Mouse (Mus musculus): Measurements from ENCODE around the gene B3galt4.
"Not testable (repeated sequence)": the region's sequence is repeated elsewhere in the genome, so short reads cannot be mapped to it uniquely, and the experiment has no call there.

The B3galt4 gene

DNA sequence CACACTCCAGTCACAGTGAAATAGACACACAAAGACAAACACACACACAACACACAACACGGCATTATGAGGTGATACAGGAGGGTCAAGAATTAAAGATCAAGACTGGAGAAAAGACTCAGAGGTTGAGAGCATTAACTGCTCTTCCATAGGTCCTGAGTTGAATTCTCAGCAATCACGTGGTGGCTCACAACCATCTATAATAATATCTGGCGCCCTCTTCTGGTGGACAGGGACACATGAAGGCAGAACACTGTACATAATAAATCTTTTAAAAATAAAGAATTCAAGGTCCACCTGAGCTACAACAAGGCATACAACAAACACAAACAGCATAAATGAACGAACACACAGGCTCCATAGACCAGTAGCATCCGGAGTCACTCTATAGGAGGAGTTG, 17.6 kb upstream of the B3galt4 start:
- no peak for DNase-seq (ENCODE audit: extremely low spot score, low read depth, low spot score)

DNA sequence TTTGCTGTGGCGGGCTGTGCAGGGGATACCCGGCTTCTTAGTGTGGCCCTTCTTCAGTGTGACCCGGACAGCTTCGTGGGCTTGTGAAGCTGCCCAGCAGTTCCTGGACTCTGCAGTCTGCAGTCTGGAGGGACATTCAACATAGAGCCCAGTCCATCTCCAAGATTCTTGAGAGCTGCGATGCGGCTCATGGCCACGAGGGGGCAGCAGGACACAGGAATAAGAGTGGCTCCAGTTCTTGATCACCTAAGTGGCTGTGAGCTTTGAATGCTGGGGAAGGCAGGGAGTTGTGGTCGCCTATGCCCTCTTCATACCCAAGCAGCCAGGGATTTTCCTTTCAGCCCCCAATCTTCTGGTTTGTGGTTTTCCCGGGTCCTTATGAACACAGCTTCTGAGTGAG, 17.2 kb upstream of the B3galt4 start:
- DNase-seq (ENCODE audit: extremely low spot score, low read depth, low spot score), result no peak

DNA sequence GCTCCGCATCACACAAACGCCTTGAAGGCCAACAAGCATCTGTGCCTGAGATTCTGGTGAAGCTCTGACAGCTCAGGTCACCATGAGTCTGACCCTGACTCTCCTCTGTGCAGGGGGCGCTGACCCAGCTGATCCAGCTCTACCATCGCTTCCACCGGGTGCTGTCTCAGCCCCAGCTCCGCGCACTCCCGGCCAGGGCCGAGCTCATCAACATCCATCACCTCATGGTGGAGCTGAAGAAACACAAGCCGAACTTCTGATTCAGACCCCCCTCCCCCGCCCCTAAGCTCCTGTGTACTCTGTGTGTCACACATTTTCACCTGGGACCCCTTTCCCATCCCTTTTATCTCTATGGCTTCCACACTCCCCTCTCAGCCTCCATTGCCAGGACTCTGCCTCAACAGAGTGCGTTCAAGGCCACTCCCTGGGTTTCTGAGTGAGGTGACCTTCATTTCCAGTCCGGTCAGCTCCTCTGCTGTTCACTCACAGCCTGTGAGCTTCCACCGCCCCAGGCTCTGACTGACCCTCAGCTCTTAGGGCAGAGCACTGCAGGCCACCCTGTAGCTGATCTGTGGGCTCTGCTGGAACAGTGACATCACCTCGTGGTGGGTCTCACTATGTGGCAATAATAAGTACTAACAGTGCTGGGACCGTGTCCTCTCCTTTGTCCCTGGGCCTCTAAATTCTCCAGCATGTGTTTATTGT, 14.7 kb upstream of the B3galt4 start:
- no peak for DNase-seq (ENCODE audit: extremely low spot score, low read depth, low spot score)

DNA sequence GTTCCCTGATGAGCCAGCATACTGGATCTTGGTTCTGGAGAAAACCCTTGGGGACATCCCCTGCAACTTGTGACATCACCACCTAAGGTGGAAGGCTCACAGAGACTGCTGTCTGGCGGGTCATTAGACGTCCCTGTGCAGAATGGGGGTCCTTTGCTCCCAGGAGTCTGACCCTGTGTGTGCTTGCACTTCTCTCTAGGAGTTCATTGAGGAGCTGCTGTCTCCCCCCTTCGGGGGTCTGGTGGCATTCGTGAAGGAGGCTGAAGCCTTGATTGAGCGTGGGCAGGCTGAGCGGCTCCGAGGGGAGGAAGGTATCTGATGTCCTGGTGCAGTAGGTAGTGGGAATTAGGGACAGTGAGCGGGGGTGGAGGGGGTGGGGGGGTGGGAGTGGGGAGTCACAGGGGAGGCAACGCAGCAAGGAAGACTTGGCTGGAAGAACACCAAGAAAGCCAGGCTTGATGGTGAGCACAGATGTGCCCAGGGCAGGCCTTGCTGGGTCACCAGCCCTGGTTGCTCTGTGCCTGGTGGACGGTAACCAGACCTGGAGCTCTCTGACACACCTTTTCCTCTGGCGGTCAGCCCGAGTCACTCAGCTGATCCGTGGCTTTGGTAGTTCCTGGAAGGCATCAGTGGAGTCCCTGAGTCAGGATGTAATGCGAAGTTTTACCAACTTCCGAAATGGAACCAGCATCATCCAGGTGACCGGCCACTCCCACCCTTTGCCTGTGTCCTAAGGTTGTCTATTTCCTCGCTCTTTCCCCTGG, 14.0 kb upstream of the B3galt4 start:
- no peak for DNase-seq (ENCODE audit: extremely low spot score, low read depth, low spot score)

DNA sequence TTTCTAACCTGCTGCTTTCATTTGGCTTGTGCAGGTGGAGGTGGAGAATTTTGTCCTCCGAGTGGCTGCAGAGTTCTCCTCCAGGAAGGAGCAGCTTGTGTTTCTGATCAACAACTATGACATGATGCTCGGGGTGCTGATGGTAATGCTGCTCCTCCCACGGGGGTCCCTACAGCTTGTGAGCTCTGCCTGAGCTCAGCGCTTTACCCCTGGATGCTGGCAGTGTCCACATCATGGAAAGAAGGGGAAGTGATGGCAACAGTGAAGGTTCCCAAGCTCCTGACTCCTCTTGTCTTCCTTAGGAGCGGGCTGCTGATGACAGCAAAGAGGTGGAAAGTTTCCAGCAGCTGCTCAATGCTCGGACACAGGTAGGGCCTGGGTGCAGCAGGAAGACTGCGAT, 11.6 kb upstream of the B3galt4 start:
- no peak for DNase-seq (ENCODE audit: extremely low spot score, low read depth, low spot score)

DNA sequence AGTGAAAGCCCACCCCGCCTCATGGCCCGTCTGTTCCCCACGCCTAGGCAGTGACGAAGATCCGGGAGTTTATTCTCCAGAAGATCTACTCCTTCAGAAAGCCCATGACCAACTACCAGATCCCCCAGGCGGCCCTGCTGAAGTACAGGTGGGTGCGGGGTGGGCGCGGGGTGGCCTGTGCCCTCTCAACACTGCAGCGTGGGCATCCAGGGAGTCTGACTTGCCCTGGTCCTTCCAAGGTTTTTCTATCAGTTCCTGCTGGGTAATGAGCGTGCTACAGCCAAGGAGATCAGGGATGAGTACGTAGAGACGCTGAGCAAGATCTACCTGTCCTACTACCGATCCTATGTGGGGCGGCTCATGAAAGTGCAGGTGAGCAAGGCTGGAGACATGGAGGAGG, 8.7 kb upstream of the B3galt4 start:
- no peak for DNase-seq (ENCODE audit: extremely low spot score, low read depth, low spot score)

DNA sequence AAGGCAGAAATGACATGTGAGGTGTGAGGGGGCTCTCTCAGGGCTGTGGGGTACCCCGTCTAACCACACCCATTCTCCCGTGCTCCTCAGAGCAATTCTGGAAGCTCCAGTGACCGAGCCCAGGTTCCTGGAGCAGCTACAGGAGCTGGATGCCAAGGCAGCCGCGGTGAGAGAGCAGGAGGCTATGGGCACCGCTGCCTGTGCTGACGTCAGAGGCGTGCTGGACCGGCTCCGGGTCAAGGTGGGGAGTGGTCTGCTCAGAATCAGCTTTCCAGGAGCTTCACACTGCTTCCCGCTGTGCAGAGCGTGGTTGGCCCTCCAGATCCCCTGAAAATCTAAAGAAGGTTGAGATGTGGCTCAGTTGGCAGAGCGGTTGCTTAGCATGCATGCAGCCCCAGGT, 7.8 kb upstream of the B3galt4 start:
- no peak for DNase-seq (ENCODE audit: extremely low spot score, low read depth, low spot score)

DNA sequence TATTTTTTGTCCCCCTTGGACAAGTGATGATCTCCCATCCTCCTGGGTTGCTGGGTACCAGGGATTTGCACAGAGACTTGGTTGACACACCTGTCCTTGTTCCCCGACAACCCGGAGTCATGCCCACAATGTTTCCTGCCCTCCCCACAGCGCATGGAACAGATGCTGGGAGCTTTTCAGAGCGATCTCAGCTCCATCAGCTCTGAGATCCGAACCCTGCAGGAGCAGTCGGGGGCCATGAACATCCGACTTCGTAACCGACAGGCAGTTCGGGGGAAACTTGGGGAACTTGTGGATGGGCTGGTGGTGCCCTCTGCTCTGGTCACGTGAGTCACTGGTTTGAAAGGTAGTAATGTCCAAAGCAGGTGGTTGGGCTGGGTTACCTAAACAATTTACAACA, 7.2 kb upstream of the B3galt4 start:
- no peak for DNase-seq (ENCODE audit: extremely low spot score, low read depth, low spot score)

DNA sequence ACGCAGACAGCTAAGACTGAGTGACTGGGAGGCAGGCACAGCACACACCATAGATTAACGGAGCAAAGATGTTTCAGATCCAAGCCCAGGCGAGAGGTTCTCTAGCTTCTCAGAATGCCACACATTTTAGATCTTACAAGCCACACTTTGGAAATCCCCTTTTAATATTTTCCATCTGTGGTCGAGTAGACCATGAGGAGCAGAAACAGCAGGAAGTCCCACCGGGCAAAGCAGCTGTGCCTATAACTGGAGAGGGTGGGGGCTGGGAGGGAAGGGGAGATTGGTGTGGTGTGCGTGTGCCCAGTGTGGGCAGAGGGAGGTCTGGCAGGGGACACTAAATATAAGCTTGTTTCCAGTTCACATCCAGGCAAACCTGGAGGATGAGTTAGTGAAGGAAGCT, 6.2 kb upstream of the B3galt4 start:
- DNase-seq (ENCODE audit: extremely low spot score, low read depth, low spot score), result no peak

DNA sequence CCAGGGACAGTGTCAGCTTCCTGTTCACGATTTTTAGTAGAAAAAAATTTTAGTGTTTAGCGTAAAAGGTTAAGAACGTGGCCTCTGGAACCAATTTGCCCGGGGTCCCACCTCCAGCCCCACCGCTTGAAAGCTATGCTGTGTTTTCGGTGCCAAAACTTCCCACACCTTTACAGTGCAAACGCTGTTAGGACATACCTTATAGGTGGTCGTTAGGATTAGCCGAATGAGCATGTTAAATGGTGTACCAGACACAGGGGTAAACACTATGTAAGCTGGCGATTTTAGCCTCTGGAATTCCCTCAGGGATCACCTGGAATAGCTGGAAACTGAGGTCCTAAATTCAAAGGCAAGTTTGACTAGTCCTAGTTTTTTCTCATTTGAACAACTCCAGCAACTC, 5.0 kb upstream of the B3galt4 start:
- no peak for DNase-seq (ENCODE audit: extremely low spot score, low read depth, low spot score)

DNA sequence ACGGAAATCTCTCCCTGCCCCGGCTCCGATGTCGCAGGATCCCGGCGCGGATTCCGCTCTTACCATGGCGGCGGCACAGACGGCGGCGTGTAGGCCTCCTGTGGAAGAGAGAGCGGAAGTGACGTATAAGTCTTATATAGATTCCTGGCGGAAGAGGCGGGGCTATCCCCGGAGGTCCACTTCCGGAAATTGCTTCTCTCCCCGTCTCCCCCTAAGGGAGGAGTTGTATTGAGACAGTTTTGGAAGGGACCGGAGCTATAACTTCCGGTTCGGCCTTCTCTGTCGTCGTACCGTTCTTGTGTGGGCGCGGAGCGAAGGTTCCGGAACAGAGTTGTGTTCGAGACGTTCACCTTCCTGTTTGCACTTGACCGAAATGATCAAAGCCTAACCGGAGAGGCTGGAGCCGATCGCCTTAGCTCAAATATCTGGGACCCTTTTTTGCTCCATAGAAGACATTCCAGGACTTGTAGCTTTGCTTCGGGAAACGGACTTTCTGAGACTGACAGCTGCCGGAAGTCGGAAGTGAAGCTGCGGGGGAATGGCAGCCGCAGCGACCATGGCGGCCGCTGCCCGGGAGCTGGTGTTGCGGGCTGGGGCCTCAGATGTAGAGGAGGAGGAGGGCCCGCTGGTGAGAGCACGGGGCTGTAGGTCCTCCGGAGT, 4.4 kb upstream of the B3galt4 start, which contains the start of the genes Vps52 and Rps18:
TSS of gene Vps52 (plus strand) at position 258 of the 660 bp plus-strand sequence.
TSS of gene Rps18 (minus strand) at position 447 of the 660 bp plus-strand sequence.
- DNase-seq (ENCODE audit: extremely low spot score, low read depth, low spot score), result peak; percentile 99

DNA sequence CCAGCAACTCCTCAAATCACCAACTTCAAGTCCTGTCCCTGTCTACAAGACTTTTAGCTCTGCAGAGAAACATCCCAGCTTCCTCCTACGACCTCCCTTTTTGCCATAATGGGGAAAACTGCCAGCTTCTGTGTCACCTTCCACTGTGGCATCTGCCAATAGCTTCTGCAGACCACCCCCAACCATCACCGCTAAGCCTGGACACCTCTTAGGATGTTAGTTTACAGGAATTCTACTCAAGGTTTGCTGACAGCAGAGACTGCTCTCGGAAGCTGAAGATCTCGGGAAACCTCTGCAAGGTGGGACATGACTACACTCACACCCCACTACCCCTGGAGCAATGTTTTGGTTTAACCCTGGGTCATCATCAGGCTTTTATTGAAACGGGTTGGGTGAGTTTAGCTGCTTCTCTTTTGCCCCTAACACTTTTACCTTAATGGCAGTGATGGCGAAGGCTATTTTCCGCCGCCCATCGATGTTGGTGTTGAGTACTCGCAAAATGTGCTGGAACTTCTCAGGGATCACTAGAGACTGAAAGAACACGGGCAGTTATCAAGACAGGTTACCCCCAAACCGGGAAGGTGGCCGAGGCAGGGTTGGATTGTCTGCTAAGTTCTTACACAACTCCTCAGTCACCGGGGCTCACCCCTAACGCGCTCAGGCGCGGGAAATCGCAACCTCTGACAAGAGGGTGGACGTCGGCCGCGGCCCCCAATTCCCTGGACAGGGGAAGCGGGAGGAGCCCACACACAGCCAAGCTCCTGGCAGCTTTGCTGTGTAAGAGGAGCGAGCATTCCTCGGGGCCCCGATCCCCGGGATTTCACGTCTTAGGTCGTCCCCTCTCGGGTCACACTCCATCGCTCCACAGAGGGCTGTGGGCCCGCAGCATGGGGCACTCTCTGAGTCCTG, 3.6 kb upstream of the B3galt4 start:
- no peak for DNase-seq (ENCODE audit: extremely low spot score, low read depth, low spot score)

DNA sequence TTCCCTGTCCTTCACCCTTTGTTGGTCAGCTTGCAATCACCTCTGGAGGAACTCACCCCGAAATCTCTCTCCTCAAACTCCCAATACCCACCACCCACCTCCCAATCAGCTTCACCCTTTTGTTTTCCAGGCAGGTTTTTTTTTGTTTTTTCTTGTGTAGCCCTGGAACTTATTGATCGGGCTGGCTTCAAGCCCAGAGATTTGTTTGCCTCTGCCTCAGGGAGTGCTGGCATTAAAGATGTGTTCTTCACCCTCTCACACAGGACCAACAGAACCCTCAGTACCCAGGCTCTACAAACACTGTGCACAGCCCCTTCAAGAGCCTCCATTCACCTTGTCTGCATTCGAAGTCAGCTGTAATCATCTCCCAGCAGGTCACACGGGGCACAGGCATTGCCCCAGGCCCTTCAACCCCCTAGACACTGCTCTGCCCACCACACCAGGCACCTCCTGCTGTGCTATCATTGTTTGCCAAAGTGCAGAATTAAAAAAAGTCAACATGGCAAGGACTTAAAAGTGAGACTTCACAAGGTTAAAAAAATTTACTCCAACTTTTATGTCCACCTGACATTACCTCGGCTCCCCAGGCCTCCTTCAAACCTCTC, 2.8 kb upstream of the B3galt4 start:
- DNase-seq (ENCODE audit: extremely low spot score, low read depth, low spot score), result no peak

DNA sequence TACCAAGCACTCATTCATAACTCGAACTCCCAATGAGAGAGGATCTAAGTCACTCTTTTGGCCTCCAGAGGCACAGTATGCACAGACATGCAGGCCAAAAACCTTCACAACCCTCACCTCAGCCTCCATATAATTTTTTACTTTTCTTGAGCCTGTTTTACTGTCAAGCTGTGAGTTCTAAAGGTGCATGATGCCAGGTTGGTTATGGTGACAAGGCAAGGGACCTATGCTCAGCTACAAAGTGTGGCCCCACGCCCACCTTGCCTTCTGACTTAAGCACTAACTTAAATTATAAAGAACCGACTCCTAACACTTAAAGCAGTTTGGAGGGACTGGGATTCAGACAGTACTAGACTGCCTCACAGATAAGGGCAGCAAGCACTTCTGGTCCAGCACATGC, 2.0 kb upstream of the B3galt4 start:
- DNase-seq (ENCODE audit: extremely low spot score, low read depth, low spot score), result no peak

DNA sequence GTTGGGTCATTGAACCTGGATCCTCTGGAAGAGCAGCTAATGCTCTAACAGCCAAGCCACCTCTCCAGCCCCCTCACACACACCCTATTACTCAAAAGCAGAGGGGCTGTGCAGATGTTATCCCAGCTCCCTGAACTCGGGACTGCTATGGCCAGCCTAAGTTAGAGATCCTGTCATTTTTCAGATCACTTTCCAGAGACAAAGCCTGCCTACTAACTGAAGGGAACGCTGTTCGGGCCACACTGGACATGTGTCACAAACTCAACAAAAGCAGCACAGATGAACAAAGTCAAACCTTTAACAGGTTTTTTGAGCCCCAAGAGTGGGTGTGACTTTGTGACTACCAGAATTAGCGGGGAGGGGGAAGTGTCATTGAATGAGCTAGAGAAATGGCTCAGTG, 1.6 kb upstream of the B3galt4 start:
- DNase-seq (ENCODE audit: extremely low spot score, low read depth, low spot score), result no peak

DNA sequence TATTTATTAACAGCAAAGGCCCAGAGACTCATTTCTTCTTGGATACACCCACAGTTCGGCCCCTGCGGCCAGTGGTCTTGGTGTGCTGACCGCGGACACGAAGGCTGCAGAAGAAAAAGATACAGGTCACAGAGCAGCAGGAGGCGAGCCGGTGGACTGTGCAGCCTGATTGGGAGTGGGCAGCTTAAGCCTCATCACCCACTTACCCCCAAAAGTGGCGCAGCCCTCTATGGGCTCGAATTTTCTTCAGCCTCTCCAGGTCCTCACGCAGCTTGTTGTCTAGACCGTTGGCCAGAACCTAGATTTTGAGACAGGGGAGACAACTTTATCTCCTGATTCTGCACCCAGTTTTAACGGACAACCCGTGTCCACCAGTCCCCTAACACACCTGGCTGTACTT, 727 bp upstream of the B3galt4 start:
- DNase-seq (ENCODE audit: extremely low spot score, low read depth, low spot score), result not testable (repeated sequence)

DNA sequence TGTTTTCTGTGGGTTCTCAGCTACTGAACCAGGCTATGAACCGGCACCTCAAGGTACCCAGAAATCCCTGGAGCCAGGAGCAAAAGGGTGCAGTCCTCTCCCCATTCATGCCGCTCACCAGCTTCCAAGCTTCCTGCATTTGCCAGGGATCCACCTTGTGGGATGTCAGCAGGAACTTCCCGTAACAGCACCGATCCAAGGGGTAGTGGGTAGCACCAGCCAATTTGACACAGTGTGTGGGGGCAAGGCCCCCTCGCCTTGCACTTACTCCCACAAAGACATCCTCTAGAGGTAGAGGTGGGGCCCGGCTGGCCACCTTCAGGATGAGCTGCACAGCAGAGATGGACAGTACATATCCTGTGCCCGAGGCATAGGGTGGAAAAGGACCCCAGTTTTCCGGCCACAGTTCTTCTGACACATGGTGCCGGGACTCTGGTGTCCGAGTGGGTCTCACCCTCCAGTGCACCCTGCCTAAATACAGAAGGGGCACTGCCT, 1.1 kb downstream of the B3galt4 start:
- DNase-seq (ENCODE audit: extremely low spot score, low read depth, low spot score), result no peak

DNA sequence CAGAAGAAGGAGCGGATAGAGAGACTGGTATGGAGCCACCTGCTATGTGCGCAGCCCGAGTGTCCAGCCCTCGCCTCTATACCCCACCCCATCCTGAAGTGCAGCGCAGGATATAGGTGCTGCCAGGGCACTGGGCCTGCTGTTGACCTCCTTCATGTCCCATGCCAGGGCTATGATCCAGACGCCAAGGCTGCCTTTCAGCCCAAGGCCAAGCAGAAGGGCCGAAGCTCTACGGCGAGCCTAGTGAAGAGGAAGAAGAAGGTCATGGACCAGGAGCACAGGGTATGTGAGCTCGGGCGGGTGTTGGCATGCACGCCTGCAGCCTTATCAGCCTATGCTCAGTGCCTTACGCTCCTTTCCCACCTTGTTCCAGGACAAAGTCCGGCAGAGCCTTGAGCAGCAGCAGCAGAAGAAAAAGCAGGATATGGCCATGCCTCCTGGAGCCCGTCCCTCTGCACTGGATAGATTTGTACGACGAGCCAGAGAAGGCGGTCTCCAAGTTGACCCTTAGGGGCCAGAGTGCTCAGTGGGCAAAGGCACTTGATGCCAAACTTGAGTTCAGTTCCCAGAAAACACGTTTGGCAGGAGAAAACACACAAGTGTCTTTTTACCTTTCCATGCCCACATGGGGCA, 2.3 kb downstream of the B3galt4 start:
- DNase-seq (ENCODE audit: extremely low spot score, low read depth, low spot score), result no peak

DNA sequence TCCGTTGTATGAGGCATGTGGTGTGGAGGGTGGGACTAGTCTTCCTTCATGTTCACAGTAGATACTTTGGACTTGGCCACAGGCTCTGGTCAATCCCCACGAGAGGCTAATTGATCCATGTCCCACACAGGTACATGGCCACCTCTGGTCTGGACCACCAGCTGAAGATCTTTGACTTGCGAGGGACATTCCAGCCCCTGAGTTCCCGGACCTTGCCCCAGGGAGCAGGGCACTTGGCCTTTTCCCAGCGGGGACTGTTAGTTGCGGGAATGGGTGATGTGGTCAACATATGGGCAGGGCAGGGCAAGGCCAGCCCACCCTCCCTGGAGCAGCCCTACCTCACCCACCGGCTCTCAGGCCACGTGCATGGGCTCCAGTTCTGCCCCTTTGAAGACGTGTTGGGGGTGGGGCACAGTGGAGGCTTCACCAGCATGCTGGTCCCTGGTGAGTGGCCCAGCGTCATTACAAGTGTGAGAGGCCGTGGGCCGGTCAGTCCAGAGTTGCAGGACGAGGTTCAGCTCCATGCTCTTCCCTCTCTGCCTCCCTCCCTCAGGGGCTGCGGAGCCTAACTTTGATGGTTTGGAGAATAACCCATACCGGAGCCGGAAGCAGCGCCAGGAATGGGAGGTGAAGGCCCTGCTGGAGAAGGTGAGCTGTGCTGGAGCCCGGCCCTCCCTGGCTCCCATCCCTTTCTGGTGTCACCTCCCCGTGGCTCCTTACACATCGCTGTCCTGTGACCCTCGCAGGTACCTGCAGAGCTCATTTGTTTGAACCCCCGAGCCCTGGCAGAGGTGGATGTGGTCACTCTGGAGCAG, 3.0 kb downstream of the B3galt4 start:
- no peak for DNase-seq (ENCODE audit: extremely low spot score, low read depth, low spot score)
